Mouse (Mus musculus) ES-E14 (cell line): Measurements from ENCODE around the gene Bicdl2.

ENCODE experiments used
- HCFC1 ChIP-seq: IDR thresholded peaks from 2 replicates; pipeline ENCODE4 v1.6.1; 2012; ENCODE audit warnings: low read length, inconsistent platforms, borderline replicate concordance; ENCODE audit not compliant: insufficient read depth
- MAFK ChIP-seq: IDR thresholded peaks from 2 replicates; pipeline ENCODE4 v1.6.1; 2014; ENCODE audit warnings: mild to moderate bottlenecking, low read depth, low read length, inconsistent platforms; ENCODE audit not compliant: insufficient read depth
- ZC3H11A ChIP-seq: IDR thresholded peaks from 2 replicates; pipeline ENCODE4 v1.6.1; 2012; ENCODE audit warnings: low read depth, mild to moderate bottlenecking, inconsistent platforms, low read length, borderline replicate concordance
- ZNF384 ChIP-seq: IDR thresholded peaks from 2 replicates; pipeline ENCODE4 v1.6.1; 2012; ENCODE audit warnings: low read depth, low read length, inconsistent platforms

GRCm38 (mm10) chr17:23680336-23680735, 20.0 kb downstream of the Bicdl2 start:
- TF ChIP-seq ZC3H11A (no peak), MAFK (no peak), HCFC1 (no peak), ZNF384 (no peak)
